Mouse (Mus musculus) liver, embryonic 12.5 days (tissue): ENCODE measurements around the gene Frmd6. TPM values are rescaled to one million over a fixed set of nuclear protein-coding genes. Genes with fewer than 3 reads are reported as not detected.

Source experiments
- polyA plus RNA-seq: library from polyadenylated mRNA; unstranded; fragments of >200 nt; fragmentation: Nextera tagmentation; extraction: Ambion mirVana; gene quantifications from 2 replicates; pipeline ENCODE4 v1.2.1, GENCODE M21; 2016

Frmd6 gene
- polyA plus RNA-seq, 1 experiment from 2014 or later: 5.0 TPM

Other genes with a start within 250 kb of the Frmd6 start
- 130 and 134 TPM in 2 replicates for gene Actr10, start 112.3 kb downstream of the Frmd6 start, polyA plus RNA-seq
- gene Psma3, start 149.1 kb downstream of the Frmd6 start, polyA plus RNA-seq: 468 and 481 TPM in 2 replicates
- 23.4 and 24.1 TPM in 2 replicates for gene Arid4a, start 190.5 kb downstream of the Frmd6 start, polyA plus RNA-seq